Mouse (Mus musculus): Measurements from ENCODE around the gene Grxcr1.

Gene Grxcr1

DNA sequence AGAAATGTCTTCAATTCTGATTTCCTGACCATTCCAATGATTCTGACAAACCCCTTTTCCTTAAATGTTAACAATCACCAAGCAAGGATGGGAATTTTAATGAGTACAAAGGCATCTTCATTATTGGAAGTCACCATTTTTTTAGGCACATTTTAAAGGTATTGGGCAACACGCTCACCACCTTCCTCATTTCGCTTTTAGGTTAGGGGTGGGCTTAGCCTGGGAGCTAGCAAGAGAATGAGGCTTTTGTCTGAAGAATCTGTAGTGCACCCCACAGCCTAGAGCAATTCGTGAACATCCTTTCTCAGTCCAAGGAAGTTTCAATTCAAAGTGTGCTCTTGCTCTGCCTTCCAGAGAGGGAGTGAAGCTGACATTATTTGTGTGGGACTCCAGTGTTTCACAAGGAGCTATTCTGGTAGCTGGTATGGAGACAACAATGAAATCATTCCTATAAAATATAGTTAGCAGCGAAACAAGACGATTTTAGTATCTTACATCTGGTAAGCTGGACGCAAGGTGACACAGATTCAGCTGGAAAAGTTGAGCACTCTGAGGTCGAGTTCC, 55.0 kb downstream of the Grxcr1 start:
- ATAC-seq (ENCODE audit: insufficient number of reproducible peaks, low FRiP score, low TSS enrichment), result no peak

DNA sequence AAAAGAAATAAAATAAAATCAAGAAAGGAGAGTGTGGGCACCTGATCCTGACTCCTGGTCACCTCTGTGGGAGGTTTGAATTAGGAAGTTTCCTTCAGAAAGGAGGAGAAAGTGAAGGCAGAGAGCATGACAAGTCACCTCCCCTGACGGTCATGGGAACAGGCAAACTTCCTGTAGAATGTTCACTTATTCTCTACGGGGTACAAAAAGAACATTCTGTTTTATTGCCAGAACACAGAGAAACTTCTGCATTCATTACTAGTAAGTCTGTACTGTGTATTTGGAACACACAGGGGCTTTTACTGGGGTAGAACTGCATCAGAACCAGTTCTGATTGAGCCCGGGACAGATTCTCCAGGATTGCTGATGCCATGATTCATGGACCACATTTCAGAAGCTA, 55.5 kb downstream of the Grxcr1 start:
- no peak for ATAC-seq (ENCODE audit: insufficient number of reproducible peaks, low FRiP score, low TSS enrichment)

DNA sequence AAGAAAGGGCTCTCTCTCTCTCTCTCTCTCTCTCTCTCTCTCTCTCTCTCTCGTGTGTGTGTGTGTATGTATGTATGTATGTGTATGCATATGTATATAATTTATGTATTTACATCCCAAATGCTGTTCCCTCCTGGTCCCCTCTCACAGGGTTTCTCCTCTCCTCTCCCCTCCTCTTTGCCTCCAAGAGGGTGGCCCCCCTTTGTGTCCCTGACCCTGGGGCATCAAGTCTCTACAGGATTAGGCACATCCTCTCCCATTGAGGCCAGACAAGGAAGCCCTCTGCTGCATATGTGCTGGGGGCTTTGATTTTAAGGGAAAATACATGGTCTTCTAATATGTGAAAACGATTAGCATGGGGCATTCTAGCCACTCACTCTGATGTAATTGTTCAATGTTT, 61.5 kb downstream of the Grxcr1 start:
- no peak for ATAC-seq (ENCODE audit: insufficient number of reproducible peaks, low FRiP score, low TSS enrichment)

DNA sequence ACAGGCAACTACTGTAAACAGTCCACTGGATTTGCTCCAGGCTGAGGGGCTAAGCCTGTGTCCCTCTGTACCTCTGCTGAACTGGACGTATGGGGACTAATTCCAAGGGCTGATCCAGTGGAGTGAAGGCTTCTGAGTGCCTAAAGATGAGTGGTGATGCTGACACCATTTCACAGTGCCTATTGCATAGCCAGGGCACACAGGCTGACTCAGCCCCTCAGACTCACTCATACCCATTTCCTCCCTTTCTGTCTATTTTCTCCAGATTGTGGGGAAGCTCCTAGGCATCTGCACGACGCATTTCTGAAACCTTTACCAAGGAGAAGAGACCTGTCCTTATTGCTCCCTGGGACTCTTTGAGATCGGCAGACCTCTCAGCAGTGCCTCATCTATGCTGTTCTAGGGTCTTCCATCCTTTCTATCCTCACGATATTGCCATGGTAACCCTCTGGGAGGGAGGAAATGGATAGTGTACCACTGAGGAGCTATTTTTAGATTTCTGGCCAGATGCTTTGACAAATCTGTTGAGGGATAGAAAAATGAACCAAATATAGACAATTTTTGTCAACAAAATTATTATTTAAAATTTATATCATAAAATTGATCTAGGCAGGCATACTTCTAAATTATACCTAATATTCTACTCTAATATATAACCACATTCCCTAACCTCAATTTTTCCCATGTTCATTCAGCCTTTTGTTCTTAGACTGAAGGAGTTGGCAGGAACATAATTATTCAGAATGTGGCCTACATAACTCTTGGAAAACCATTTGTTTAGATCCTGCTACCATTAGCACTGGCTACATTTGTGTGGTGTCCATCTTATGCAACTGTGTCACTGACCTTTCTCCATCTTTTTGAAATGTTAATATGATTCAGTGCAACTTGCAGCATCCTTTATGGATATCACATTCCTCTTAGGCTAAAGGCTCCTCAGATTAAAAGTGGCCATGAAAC, 66.3 kb downstream of the Grxcr1 start:
- 0 out of 2 replicates have a peak, but pooled peaks have one; percentile 45 for ATAC-seq (ENCODE audit: insufficient number of reproducible peaks, low FRiP score, low TSS enrichment)

DNA sequence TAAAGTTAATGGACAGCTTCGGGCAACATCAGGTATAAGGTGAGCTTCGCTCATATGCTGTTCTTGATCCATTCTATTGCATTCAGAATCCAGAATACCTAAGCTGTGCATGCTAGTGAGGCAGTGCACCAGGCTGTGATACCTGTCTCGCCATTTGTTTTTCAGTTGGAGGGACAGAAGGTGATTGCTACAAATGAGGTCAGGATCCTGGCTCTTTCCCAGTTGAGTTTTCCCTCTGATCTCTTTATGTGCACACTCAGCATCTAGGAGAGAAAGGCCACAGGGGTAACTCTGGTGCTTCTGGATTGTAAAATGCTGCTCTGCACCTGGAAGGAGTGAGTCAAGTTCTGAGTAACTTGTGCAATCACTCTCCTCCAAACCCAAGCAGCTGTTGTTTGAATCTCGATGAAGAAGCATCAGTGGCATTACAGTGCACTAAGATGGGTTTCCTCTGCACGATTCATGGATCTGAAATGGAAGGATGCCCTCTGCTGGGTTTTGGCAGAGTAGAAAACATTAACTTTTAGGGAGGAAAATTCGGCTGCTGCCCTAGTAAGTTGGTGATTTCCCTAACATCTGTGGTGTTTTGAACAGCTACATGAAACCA, 80.9 kb downstream of the Grxcr1 start:
- peak; percentile 93 for ATAC-seq (ENCODE audit: insufficient number of reproducible peaks, low FRiP score, low TSS enrichment)

DNA sequence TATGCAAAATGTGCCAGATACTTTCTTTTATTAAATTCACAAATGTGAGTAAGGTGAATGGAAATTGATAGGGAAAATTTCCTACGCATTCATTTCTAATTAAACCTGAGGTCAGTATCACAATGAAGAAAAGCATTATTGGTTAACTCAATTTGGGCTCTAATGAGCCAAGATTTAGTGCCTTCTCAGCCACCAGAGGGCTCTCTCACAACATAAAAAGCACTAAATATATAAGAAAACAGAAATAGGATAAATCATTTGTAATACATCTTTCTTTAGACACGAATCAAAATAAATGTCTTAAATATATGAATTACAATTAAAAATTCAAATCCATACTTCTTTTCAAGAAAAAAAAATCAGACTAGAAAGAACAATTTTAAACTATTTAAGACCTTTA, 89.2 kb downstream of the Grxcr1 start:
- no peak for ATAC-seq (ENCODE audit: insufficient number of reproducible peaks, low FRiP score, low TSS enrichment)

DNA sequence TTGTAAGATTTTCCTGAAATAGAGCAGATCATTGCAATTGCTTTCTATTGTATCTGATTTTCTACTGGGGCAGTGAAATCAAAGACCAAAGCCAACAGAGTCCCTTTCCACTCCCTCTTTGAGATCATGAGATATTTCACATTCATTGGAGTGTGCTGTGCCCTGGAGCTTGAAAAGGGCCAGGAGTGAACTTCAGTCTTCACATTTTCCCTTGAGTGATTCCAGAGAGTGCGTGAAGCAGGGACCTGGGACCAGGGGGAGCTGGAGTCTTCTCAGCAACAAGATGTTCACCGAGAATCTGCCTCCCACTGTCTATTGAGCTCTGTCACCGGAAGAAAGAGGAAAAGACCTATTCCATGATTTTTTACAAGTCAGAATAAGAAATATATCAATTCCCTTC, 91.2 kb downstream of the Grxcr1 start:
- no peak for ATAC-seq (ENCODE audit: insufficient number of reproducible peaks, low FRiP score, low TSS enrichment)

DNA sequence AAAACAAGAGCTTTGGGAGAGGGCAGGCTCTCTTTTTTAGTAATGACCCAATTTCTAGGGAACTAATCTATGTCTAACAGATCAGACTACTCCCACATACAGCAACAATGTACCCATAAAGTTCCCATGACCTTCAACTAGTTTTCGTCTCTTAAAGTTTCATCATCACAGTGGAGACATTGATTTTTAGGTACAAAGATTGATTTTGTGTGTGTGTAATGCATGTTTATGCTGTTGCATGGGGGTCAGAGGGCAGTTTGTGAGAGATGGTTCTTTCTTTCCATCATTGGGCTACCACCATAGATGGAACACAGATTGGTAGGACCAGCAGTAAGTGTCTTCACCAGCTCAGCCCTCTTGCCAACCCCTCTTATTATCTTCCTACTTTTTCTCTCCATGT, 93.8 kb downstream of the Grxcr1 start:
- no peak for ATAC-seq (ENCODE audit: insufficient number of reproducible peaks, low FRiP score, low TSS enrichment)

DNA sequence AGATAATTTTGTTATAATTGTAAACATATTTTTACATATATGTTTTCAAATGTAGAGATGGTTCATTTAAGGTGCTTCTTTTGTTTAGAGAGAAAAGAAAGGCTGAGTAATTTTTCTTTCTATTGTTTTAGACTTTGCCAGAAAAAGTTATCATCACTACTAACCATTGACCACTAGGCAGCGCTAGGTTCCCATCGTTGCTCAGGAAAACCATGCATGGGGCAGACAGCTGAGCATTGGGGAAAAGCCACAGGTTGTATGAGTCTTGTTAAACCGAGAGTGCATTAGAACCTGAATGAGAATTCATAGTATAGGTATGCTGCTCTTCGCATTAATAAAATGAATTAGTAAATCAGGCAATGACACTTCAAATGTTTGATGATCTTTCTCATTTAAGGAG, 96.8 kb downstream of the Grxcr1 start:
- peak; percentile 74; the same call in 1 of the 2 replicates for ATAC-seq (ENCODE audit: insufficient number of reproducible peaks, low FRiP score, low TSS enrichment)

DNA sequence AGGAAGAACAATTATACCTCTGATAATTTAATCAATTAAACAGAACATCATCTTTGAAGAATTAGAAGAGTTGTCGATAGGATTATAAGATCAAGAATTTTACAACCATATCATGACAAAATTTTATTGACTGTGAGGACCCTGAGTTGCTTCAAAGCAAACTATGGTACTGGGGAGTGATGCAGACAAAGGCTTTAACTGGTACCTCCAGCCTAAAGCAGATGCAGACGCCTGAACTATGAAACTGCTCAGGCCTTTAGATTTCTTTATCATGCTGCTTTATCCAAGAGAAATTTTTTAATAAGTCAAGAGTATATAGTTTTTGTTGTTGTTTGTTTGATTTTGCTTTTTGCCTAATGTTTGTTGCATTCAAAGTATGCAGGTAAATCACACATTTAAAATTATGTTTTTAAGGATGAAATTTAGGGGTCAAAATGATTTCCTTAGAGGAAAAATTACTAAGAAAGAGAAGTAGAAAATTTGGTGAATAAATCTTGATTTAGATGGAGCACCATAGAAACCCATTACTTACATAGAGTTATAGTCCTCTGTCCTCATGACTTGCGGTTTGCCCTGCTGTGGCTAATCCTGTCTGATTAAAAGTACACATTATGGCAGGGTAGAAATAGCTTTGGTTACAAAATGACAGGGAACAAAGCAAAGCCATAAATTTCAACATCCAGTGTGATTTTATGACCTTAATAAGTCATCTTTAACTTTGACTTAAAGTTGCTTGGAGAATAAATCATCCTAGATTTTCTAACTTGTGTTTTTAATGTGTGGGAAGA, 97.4 kb downstream of the Grxcr1 start:
- ATAC-seq (ENCODE audit: insufficient number of reproducible peaks, low FRiP score, low TSS enrichment), result no peak

DNA sequence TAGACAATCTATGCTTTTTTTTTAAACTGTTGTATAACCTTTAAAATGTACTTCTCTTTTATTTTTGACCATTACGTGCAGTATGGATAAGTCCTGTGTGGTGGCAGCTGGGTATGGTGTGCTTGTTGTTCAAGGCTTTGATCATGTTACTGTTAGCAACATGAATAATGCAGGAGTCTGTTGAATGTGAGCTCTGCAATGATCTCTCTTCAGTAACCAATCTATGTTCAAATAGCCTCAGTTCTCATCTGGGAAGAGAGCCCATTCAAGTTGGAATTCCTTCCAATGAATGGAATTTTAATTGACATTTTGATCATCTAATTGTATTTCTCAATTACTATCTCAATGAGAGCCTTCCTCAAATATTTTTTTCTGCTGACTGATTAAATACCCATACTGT, 115.2 kb downstream of the Grxcr1 start:
- ATAC-seq (ENCODE audit: insufficient number of reproducible peaks, low FRiP score, low TSS enrichment), result no peak

DNA sequence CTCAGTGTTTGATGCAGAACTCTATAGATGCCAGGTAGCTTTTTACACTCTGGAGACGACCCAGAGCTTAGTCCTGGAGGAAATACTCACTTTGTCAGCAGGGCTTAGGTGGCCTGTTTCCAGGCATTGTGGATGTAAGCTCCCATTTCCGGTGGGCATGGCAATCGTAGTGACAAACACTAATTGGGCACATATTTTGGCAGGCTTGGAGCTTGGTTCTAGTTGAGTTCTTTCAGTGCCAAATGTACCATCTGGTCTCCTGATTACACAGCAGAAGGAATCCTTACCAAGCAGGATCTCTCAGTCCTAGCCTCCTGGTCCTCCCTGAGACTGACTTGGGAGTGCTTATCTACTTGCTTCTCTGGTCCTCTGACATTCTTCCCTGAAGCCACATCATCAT, 118.3 kb downstream of the Grxcr1 start:
- peak; percentile 99 for ATAC-seq (ENCODE audit: insufficient number of reproducible peaks, low FRiP score, low TSS enrichment)

DNA sequence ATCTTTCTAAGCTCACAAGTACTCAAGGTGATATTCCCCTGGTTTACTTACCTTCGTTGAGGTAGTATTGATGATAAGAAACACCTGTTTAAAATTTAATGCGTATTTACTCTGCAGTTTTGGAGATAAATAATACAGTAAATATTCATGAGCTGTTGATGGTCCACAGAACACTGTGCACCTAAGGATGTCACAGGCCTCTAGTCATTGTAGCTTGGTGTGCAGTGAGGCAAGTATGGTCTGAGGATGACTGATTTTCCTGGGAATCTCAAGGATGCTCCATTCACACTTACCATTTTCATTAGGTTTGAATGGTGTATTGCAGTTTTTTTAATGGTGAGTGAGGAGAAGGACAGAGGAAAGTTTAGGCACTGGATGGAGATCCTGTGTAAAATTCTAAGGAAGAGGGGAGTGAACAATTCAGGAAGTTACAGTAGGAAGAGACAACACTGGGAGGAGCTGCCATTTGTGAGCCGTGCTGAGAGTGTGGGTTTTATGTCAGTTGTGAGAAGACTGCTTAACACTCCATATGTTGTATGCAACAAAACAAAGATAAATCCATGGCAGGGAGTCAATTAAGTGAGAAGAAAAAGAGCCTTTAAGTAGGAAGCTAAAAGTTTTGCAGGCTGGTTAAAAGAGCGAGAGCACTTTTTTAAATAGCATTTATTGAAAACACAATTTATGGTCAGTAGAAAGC, 118.9 kb downstream of the Grxcr1 start:
- peak; percentile 17; the same call in 1 of the 2 replicates for ATAC-seq (ENCODE audit: insufficient number of reproducible peaks, low FRiP score, low TSS enrichment)

DNA sequence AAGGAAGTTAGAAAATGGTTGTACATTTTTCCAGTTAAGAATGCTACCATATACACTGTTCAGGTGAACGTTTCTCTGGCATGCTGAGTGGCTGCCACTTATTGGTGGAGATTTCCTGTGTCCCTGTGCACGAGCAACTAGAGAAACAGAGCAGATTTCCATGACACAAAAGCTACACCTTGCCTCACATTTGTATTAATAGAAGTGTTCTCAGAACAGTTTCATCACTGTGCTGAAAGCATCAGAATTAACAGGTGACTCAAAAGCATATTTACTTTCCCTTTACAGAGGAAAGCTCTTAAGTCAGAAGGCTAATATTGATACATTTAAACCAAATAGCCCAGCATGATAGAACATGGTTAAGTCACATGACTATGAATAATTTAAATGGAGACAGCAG, 130.9 kb downstream of the Grxcr1 start:
- ATAC-seq (ENCODE audit: insufficient number of reproducible peaks, low FRiP score, low TSS enrichment), result no peak

DNA sequence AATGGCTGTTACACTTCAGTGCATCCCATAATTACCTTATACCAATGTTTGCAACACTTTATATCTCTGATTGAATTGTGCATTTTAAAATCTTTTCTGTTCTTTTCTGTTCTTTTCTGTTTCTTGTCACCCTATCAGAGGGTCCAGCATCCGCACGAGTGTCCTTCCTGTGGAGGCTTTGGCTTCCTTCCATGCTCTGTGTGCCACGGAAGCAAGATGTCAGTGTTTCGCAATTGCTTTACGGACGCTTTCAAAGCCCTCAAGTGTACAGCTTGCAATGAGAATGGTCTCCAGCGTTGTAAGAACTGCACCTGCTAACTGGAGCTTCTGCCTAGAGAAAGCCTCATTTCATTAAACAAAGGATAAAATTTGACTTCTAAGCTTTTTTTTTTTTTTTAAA, 134.3 kb downstream of the Grxcr1 start:
- ATAC-seq (ENCODE audit: insufficient number of reproducible peaks, low FRiP score, low TSS enrichment), result no peak
